Mouse (Mus musculus): ENCODE results near the gene Tuba3b. TPM values are rescaled to one million over a fixed set of nuclear protein-coding genes. Genes with fewer than 3 reads are reported as not detected.

Gene Tuba3b
- total and polyA plus RNA-seq, 2 experiments from 2014 or later, result 1.5 TPM; not detected in 1

- 89% methylated on average over 11 of the region's 11 CpGs for WGBS
- no peak for TF ChIP-seq EP300 (IDR thresholded peaks at IDR 0.05; ENCODE audit: low read depth)
- no peak for TF ChIP-seq CTCF (IDR thresholded peaks at IDR 0.05; ENCODE audit: low read depth)
- Histone ChIP-seq H3K4me2 (ENCODE audit: low read depth, low read length) (no peak overlapping the region), H3K27me3 (ENCODE audit: control insufficient read depth, insufficient read depth, low read length) (no peaks in the 10 kb centered on the region), H3K4me3 (ENCODE audit: low read depth, low read length) (no peak overlapping the region), H3K9ac (replicated peaks; ENCODE audit: low read depth, low read length) (no peak overlapping the region), H3K27ac (ENCODE audit: low read depth) (no peak overlapping the region), H3K9me3 (replicated peaks; ENCODE audit: control insufficient read depth, low read length) (no peaks in the 10 kb centered on the region), H3K36me3 (replicated peaks; ENCODE audit: control insufficient read depth, insufficient read depth, low read length) (no peaks in the 10 kb centered on the region), H3K4me1 (ENCODE audit: control insufficient read depth, insufficient read depth) (no peaks in the 10 kb centered on the region)
- ATAC-seq (ENCODE audit: insufficient read depth, low read depth) (no peak), DNase-seq (ENCODE audit: low spot score) (no peak)
Observed at GRCm38 (mm10) chr6:145590501-145591293, 24.9 kb upstream of the Tuba3b start.

GRCm38 (mm10) chr6:145591578-145591977, 24.0 kb upstream of the Tuba3b start:
- ATAC-seq (ENCODE audit: insufficient read depth, low read depth) (no peak), DNase-seq (ENCODE audit: low spot score) (no peak)
- Histone ChIP-seq H3K36me3 (replicated peaks; ENCODE audit: control insufficient read depth, insufficient read depth, low read length) (no peaks in the 10 kb centered on the region), H3K27me3 (ENCODE audit: control insufficient read depth, insufficient read depth, low read length) (no peaks in the 10 kb centered on the region), H3K4me1 (ENCODE audit: control insufficient read depth, insufficient read depth) (no peaks in the 10 kb centered on the region), H3K27ac (ENCODE audit: low read depth) (no peak overlapping the region), H3K4me2 (ENCODE audit: low read depth, low read length) (no peak overlapping the region), H3K9ac (replicated peaks; ENCODE audit: low read depth, low read length) (no peak overlapping the region), H3K9me3 (replicated peaks; ENCODE audit: control insufficient read depth, low read length) (no peaks in the 10 kb centered on the region), H3K4me3 (ENCODE audit: low read depth, low read length) (no peak overlapping the region)
- TF ChIP-seq EP300 (IDR thresholded peaks at IDR 0.05; ENCODE audit: low read depth), result no peak
- TF ChIP-seq CTCF (IDR thresholded peaks at IDR 0.05; ENCODE audit: low read depth), result no peak
- WGBS, result 94% methylated on average over 1 of the region's 1 CpGs

GRCm38 (mm10) chr6:145592036-145592435, 23.5 kb upstream of the Tuba3b start:
- 69% methylated on average over 6 of the region's 6 CpGs for WGBS
- H3K27me3 ChIP-seq (ENCODE audit: control insufficient read depth, insufficient read depth, low read length), result no peaks in the 10 kb centered on the region
- DNase-seq (ENCODE audit: low spot score) (no peak), ATAC-seq (ENCODE audit: insufficient read depth, low read depth) (no peak)
- no peaks in the 10 kb centered on the region for H3K9me3 ChIP-seq (replicated peaks; ENCODE audit: control insufficient read depth, low read length)
- H3K4me1 ChIP-seq (ENCODE audit: control insufficient read depth, insufficient read depth), result no peaks in the 10 kb centered on the region
- no peak overlapping the region for H3K4me2 ChIP-seq (ENCODE audit: low read depth, low read length)
- no peaks in the 10 kb centered on the region for H3K36me3 ChIP-seq (replicated peaks; ENCODE audit: control insufficient read depth, insufficient read depth, low read length)
- no peak for TF ChIP-seq EP300 (IDR thresholded peaks at IDR 0.05; ENCODE audit: low read depth)
- no peak for TF ChIP-seq CTCF (IDR thresholded peaks at IDR 0.05; ENCODE audit: low read depth)
- H3K4me3 ChIP-seq (ENCODE audit: low read depth, low read length), result no peak overlapping the region
- H3K9ac ChIP-seq (replicated peaks; ENCODE audit: low read depth, low read length), result no peak overlapping the region
- no peak overlapping the region for H3K27ac ChIP-seq (ENCODE audit: low read depth)

GRCm38 (mm10) chr6:145592531-145592998, 23.0 kb upstream of the Tuba3b start:
- Histone ChIP-seq H3K4me3 (ENCODE audit: low read depth, low read length) (no peak overlapping the region), H3K4me2 (ENCODE audit: low read depth, low read length) (no peak overlapping the region), H3K27me3 (ENCODE audit: control insufficient read depth, insufficient read depth, low read length) (no peaks in the 10 kb centered on the region), H3K9me3 (replicated peaks; ENCODE audit: control insufficient read depth, low read length) (no peaks in the 10 kb centered on the region), H3K27ac (ENCODE audit: low read depth) (no peak overlapping the region), H3K4me1 (ENCODE audit: control insufficient read depth, insufficient read depth) (no peaks in the 10 kb centered on the region), H3K36me3 (replicated peaks; ENCODE audit: control insufficient read depth, insufficient read depth, low read length) (no peaks in the 10 kb centered on the region), H3K9ac (replicated peaks; ENCODE audit: low read depth, low read length) (no peak overlapping the region)
- DNase-seq (ENCODE audit: low spot score), result no peak
- 69% methylated on average over 8 of the region's 8 CpGs for WGBS
- ATAC-seq (ENCODE audit: insufficient read depth, low read depth), result no peak
- TF ChIP-seq EP300 (IDR thresholded peaks at IDR 0.05; ENCODE audit: low read depth) (no peak), CTCF (IDR thresholded peaks at IDR 0.05; ENCODE audit: low read depth) (no peak)

- H3K9me3 ChIP-seq (replicated peaks; ENCODE audit: control insufficient read depth, low read length), result no peaks in the 10 kb centered on the region
- no peak for DNase-seq (ENCODE audit: low spot score)
- no peak overlapping the region for H3K27ac ChIP-seq (ENCODE audit: low read depth)
- no peak overlapping the region for H3K9ac ChIP-seq (replicated peaks; ENCODE audit: low read depth, low read length)
- no peak overlapping the region for H3K4me2 ChIP-seq (ENCODE audit: low read depth, low read length)
- WGBS, result 52% methylated on average over 7 of the region's 7 CpGs
- H3K36me3 ChIP-seq (replicated peaks; ENCODE audit: control insufficient read depth, insufficient read depth, low read length), result no peaks in the 10 kb centered on the region
- H3K27me3 ChIP-seq (ENCODE audit: control insufficient read depth, insufficient read depth, low read length), result no peaks in the 10 kb centered on the region
- H3K4me1 ChIP-seq (ENCODE audit: control insufficient read depth, insufficient read depth), result no peaks in the 10 kb centered on the region
- no peak for ATAC-seq (ENCODE audit: insufficient read depth, low read depth)
- TF ChIP-seq EP300 (IDR thresholded peaks at IDR 0.05; ENCODE audit: low read depth), result no peak
- TF ChIP-seq CTCF (IDR thresholded peaks at IDR 0.05; ENCODE audit: low read depth), result no peak
- H3K4me3 ChIP-seq (ENCODE audit: low read depth, low read length), result no peak overlapping the region
Observed at GRCm38 (mm10) chr6:145593991-145594390, 21.6 kb upstream of the Tuba3b start.

- H3K27ac ChIP-seq (ENCODE audit: low read depth), result no peak overlapping the region
- H3K27me3 ChIP-seq (ENCODE audit: control insufficient read depth, insufficient read depth, low read length), result no peaks in the 10 kb centered on the region
- no peak for TF ChIP-seq EP300 (IDR thresholded peaks at IDR 0.05; ENCODE audit: low read depth)
- no peak overlapping the region for H3K4me3 ChIP-seq (ENCODE audit: low read depth, low read length)
- no peaks in the 10 kb centered on the region for H3K9me3 ChIP-seq (replicated peaks; ENCODE audit: control insufficient read depth, low read length)
- H3K4me1 ChIP-seq (ENCODE audit: control insufficient read depth, insufficient read depth), result no peaks in the 10 kb centered on the region
- no peak overlapping the region for H3K9ac ChIP-seq (replicated peaks; ENCODE audit: low read depth, low read length)
- DNase-seq (ENCODE audit: low spot score), result no peak
- H3K4me2 ChIP-seq (ENCODE audit: low read depth, low read length), result no peak overlapping the region
- no peaks in the 10 kb centered on the region for H3K36me3 ChIP-seq (replicated peaks; ENCODE audit: control insufficient read depth, insufficient read depth, low read length)
- no peak for ATAC-seq (ENCODE audit: insufficient read depth, low read depth)
- 49% methylated on average over 4 of the region's 4 CpGs for WGBS
Observed at GRCm38 (mm10) chr6:145595905-145596304, 19.7 kb upstream of the Tuba3b start.
